Mouse (Mus musculus) telencephalon, adult 2 months (tissue): ENCODE measurements around the gene Scn2b.

Source experiments
- DNase-seq: peaks from one replicate; pipeline ENCODE4 v3.0.0-alpha.2; 2011; ENCODE audit warnings: low read depth, low spot score

Gene Scn2b

DNA sequence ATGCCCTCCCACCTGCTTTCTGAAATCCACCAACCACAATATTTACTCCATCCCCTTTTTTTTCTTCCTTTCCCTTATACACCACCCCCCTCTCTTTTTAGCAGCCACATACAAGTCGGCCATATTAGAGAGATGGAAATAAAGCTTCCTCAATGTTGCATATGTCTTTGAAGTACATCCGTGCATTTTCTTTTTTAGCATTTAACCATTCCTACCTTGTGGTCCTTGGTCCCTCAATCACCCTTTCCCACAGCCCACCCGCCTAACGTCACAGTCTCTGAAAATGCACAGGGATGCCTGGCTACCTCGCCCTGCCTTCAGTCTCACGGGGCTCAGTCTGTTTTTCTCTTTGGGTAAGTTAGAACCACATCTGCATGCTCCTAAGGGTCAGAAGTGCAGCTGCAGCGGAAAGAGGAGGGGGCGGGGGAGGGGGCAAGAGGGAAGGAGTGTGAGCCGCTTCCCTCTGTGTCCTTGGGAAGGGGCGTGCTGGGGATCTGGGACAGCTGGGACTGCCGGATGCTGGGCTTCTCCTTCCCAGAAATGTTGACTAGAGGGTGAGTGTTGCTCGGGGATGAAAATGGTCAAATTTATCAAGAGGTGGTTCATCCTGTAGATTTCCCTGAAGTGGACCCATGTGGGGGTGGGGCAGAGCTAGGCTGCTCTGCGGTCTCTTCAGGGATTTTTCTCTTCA lies at the start of gene Scn2b:
Scn2b (plus strand) TSS at position 42 of the 691 bp plus-strand sequence.
- peak; percentile 83 for DNase-seq

GRCm38 (mm10) chr9:45071800-45072199 lies 45.8 kb upstream of the Scn2b start:
- no peak for DNase-seq

GRCm38 (mm10) chr9:45077859-45078258 lies 39.7 kb upstream of the Scn2b start:
- no peak for DNase-seq

- DNase-seq, result no peak
Measured at GRCm38 (mm10) chr9:45079011-45079410, 38.6 kb upstream of the Scn2b start, which contains the start of gene Jaml. Gene Jaml, plus strand, starts transcription at chr9:45079183.

GRCm38 (mm10) chr9:45083132-45083531 lies 34.5 kb upstream of the Scn2b start:
- DNase-seq, result no peak

- DNase-seq, result no peak
Measured at GRCm38 (mm10) chr9:45084556-45084955, 33.0 kb upstream of the Scn2b start.

DNA sequence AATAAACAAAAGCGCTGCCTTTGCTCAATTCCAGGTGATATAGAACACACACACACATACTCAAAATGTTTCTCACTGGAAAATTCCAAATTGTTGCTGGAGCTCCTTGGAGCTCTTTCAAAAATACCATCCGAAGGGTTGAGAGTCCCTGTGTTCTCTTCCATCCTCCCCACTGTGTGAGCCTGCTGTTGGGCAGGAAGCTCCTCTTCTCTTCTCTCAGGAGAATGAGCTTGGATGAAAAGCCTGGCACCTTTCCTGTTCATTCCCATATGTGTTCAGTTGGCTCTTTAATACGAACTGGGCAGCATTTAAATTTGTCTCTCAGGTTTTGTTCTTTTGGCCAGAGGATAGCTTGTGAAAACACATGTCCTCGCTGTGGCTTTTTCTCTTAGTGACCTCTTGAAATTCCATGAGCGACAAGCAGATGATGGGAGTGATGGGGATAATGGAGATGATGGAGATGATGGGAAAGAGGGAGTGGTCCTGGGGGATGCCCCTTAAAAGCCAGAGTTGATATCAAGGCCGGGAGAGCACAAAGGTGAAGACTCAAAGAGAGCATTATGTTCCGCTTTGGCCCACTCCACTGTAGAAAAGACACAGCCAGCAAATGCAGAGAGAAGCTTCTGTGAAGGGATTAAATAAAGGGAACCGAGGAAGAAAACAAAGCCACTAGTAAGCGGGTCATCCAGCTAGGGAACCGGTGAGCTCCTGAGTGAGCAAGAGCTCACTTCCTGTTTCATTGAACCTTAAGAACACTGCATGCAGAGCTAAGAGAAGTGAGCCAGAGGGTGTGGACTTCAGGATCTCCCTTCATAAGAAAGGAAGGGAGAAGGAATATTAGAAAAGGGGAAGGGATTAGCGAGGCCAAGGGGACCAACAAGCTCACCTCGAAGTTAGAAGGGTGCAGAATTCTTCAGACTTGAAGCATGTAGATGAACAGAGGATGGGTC lies 31.6 kb upstream of the Scn2b start:
- DNase-seq, result peak; percentile 12

DNA sequence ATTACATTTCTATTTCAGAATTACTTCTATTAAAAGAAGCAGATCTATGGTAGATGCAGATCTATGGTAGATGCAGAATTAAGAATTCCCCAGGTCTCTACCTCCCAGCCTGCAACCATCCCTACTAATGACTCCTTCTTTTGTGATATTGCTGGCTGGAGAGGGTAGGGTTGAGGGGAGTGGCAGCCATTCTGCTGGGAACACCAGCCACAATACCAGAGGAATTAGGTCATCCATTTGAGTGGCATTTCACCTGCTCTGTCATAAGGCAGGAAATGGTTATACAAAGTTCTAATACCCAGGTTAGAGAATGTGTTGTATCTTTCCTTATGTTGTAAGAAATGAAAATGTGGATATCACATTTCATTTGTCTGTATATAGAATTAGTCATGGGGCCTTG lies 29.5 kb upstream of the Scn2b start:
- no peak for DNase-seq

DNA sequence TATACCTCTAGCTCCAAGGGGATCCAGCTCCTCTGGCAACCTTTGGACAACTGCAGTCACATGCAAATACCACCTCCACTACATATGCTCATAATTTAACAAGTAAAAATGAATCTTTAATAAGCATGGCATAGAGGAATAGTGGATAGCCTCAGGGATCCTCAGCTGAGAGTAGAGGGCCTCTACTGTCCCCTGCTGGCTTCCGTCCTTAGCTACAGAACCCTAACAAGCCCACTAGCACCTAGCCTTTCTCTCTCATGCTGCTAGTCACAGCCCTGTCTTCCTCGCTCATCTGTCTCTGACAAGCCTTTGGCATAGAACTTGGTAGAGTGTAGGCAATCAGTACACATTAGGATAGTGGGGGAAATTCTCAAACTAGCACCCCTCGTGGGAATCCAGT lies 26.8 kb upstream of the Scn2b start:
- no peak for DNase-seq

- no peak for DNase-seq
Measured at GRCm38 (mm10) chr9:45092641-45093040, 24.9 kb upstream of the Scn2b start.

- no peak for DNase-seq
Measured at GRCm38 (mm10) chr9:45095149-45095937, 22.2 kb upstream of the Scn2b start.

DNA sequence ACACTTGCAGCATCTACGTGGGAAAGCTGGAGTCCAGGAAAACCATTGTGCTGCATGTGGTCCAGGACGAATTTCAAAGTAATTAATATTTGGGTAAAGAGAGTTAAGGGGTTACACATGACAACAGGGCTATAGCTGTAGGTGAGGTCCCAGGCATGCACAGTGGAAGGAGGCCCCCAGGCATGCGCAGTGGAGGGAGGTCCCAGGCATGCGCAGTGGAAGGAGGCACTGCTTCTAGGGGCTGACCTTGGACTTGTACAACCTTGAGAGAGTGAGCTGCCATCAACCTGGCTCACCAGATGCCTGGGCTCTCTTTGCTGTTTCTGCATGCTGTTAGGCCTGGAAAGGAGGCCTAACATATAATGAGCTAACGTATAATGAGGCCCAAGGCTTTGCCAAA lies 19.7 kb upstream of the Scn2b start:
- no peak for DNase-seq

- no peak for DNase-seq
Measured at GRCm38 (mm10) chr9:45098426-45098825, 19.2 kb upstream of the Scn2b start.

DNA sequence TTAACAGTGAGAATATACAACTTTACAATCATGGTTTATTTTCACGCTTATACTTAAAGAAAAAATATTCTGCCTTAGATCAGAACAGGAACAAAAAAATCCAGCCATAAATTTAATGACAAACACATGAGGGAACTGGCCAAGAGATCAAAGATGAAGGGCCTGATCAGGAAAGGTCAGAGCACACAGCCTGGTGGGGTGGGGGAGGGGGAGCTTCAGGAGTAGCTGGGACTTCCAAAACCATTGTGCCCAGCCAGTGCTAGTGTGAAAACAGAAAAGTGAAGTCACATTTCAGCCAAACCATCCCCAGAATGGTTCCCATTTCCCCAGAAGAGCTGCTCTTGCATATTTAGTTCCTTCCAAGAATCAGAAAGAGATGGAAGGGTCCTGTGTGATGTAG lies 15.1 kb upstream of the Scn2b start:
- DNase-seq, result no peak

GRCm38 (mm10) chr9:45103211-45103979 lies 14.2 kb upstream of the Scn2b start:
- no peak for DNase-seq

- no peak for DNase-seq
Measured at GRCm38 (mm10) chr9:45105596-45106374, 11.8 kb upstream of the Scn2b start.

DNA sequence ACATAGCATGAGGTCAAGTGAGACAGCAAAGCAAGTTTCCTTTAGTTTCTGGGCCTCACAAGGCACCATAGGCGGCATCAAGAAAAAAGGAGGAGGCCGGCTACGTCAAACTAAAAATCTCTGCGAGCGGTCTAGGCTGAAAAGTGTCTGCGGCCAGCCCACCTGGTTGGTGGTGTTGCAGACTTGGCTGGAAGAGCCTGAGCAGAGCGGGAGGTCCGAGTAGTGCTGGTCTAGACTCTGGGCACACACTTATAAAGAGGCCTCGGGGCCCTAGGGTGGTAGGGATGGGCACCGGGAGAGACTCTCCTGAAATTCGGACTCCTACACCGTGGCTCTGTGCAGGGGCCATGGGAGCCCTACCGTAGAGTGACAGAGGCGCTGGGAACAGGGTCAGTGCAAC lies 1.9 kb upstream of the Scn2b start:
- peak; percentile 85 for DNase-seq

DNA sequence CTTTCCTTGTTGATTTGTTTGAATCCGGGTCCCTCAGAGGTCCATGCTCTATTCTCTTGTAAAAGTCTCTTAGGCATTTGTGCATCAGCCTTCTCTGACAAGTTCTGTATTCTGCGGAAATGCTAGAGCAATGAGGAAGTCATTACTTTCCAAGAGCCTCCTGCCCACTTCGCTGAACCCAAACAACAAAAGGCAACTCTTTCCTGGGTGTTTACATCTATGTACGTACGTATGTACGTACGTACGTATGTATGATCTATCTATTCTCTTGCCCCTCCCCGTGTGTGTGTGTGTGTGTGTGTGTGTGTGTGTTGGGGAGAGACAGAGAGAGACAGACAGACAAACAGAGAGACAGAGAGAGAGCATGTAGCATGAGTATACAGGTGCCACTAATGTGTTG lies 763 bp upstream of the Scn2b start:
- DNase-seq, result no peak

DNA sequence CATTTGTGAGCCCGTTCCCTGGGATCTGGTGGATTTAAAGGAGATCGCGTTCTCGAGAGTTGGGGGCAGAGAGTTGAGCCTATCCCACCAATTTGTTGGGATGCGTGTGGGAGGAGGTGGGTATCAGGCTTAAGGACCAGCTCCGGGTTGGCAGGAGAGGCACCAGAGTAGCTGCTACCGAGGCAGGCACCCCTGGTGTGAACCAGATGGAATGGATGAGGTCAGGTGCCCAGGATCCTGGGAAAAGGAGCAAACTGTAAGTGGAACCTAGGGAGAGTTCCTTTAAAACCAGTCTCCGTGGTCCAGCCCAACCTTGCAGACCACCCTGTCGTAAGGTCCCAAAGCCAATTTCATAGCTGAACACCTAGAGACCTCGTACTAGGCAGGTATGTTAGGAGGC lies 970 bp downstream of the Scn2b start:
- no peak for DNase-seq

DNA sequence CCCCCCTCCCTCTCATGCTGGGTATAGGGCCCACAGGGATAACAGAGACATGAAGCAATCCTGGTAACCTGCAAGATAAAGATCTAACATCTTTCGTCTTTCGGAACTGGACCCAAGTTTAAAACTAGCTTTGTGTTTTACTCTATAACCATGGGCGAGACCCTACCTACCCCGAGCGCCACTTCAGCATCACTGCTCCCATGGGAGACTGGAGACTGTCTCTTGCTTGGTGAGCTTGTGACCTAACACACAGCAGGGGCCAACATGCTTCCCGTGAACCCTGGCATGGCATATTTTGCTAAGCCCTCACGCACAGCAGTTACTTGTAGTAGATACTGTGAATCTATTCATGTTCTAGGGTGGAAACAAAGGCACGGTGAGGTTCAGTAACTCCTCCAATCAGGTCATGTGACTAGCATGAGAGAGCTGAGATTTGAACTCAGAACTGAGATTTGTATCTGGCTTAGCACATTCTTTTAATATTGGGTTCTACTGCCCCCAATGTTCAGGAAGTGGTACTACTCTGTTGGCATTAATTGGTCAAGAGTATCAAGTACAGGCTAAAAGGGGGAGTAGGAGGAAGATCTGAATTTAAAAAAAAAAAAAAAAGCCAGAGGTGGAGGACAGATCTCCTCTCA lies 1.9 kb downstream of the Scn2b start:
- no peak for DNase-seq
